Comparison of ENCODE assay signal across 22 mouse cellular contexts in the genomic region with DNA sequence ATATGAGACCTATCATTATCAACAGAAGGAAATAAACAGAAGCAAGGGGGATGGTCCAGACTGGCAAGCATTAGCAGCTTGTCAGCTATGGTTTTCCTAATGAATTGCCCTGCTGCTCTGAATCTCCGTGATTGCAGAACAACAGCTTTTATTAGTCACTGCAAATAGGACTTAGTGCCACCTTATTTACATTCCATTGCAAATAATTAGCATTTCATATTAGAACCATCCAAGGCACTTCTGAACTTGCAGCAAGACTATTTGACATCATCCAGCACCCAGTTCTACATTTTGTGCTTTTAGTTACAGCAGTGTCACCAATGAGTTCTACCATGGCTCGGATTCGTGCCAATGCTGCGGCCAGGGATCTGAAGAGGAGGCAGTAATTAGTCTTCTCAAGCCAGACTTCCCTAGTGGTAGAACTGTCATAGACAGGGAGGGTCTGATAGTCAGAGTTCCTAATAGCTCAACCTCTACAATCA.
A peak's percentile ranks its signal among the peaks of the same experiment; 100 is the strongest.
DNase-seq lines count a peak whose midpoint lies in the region; ATAC-seq and TF ChIP-seq lines count a peak whose summit lies in the region.
"Had no signal": no experiment of that assay in that cellular context is flagged by ENCODE, and none has a peak within 500 bp of the region (broad histone marks: within the 10 kb centered on the region; RNA-seq: fewer than 3 reads in every experiment).

No protein-coding gene starts in this region.

- 0 out of 2 replicates have a peak, but pooled peaks have one; percentile 34 for ATAC-seq in hindbrain, embryonic 16.5 days
- no peak for ATAC-seq in hindbrain, embryonic 11.5 days (ENCODE audit: low FRiP score)
- peak; percentile 90 for ATAC-seq in lung, embryonic 16.5 days (ENCODE audit: low read depth)
- ATAC-seq in forebrain, embryonic 15.5 days (replicated peaks) = peak; percentile 85
- ATAC-seq in activated CD4-positive, CD25-positive, alpha-beta regulatory T cell, adult 4 months = no peak
- ATAC-seq: midbrain, embryonic 16.5 days had no signal

- WGBS in hindbrain, embryonic 16.5 days = 60% methylated on average over 4 of the region's 4 CpGs
- WGBS in hindbrain, embryonic 11.5 days = 68% methylated on average over 4 of the region's 4 CpGs
- WGBS in lung, embryonic 16.5 days = 54% methylated on average over 4 of the region's 4 CpGs
- 12% methylated on average over 4 of the region's 4 CpGs for WGBS in forebrain, embryonic 15.5 days

- H3K4me2 ChIP-seq in hindbrain, embryonic 16.5 days (ENCODE audit: low read length) = no peak overlapping the region
- no peak overlapping the region for H3K4me2 ChIP-seq in hindbrain, embryonic 11.5 days (replicated peaks; ENCODE audit: low read depth, low read length)
- no peak overlapping the region for H3K4me2 ChIP-seq in lung, embryonic 16.5 days (ENCODE audit: low read depth, low read length)
- H3K4me2 ChIP-seq in forebrain, embryonic 15.5 days (replicated peaks) = 0 out of 2 replicates have a peak overlapping the region, but pooled peaks have one; percentile 22
- H3K4me2 ChIP-seq: embryonic facial prominence, embryonic 15.5 days; heart, embryonic 15.5 days; limb, embryonic 12.5 days; liver, embryonic 13.5 days had no signal

- no peak overlapping the region for H3K27ac ChIP-seq in hindbrain, embryonic 16.5 days (ENCODE audit: low read depth, low read length)
- H3K27ac ChIP-seq in hindbrain, embryonic 11.5 days (ENCODE audit: low read depth, low read length) = no peak overlapping the region
- H3K27ac ChIP-seq in lung, embryonic 16.5 days (ENCODE audit: low read length) = no peak overlapping the region
- H3K27ac ChIP-seq in forebrain, embryonic 15.5 days (replicated peaks) = no peak overlapping the region; the same call in 1 of the 2 replicates
- H3K27ac ChIP-seq: embryonic facial prominence, embryonic 15.5 days; heart, embryonic 15.5 days; kidney, postnatal 0 days; left cerebral cortex, adult 2 months; limb, embryonic 12.5 days; liver, embryonic 13.5 days had no signal

- H3K9me3 ChIP-seq in hindbrain, embryonic 16.5 days (ENCODE audit: control insufficient read depth, low read length) = no peaks in the 10 kb centered on the region
- H3K9me3 ChIP-seq in hindbrain, embryonic 11.5 days (ENCODE audit: control insufficient read depth, low read length) = no peaks in the 10 kb centered on the region
- H3K9me3 ChIP-seq in lung, embryonic 16.5 days (ENCODE audit: control insufficient read depth, low read length) = no peaks in the 10 kb centered on the region
- no peaks in the 10 kb centered on the region for H3K9me3 ChIP-seq in forebrain, embryonic 15.5 days
- H3K9me3 ChIP-seq: embryonic facial prominence, embryonic 15.5 days; heart, embryonic 15.5 days; limb, embryonic 12.5 days; liver, embryonic 13.5 days had no signal

- no peak overlapping the region for H3K9ac ChIP-seq in hindbrain, embryonic 16.5 days (ENCODE audit: low read depth, low read length)
- H3K9ac ChIP-seq in hindbrain, embryonic 11.5 days (ENCODE audit: low read depth, low read length) = no peak overlapping the region
- no peak overlapping the region for H3K9ac ChIP-seq in lung, embryonic 16.5 days (ENCODE audit: low read length)
- H3K9ac ChIP-seq in forebrain, embryonic 15.5 days (replicated peaks) = no peak overlapping the region
- H3K9ac ChIP-seq: embryonic facial prominence, embryonic 15.5 days; heart, embryonic 15.5 days; limb, embryonic 12.5 days; liver, embryonic 13.5 days had no signal

- H3K4me1 ChIP-seq in hindbrain, embryonic 16.5 days (ENCODE audit: control insufficient read depth, insufficient read depth, low read depth, low read length) = peaks cover 3% of the 10 kb centered on the region
- H3K4me1 ChIP-seq in hindbrain, embryonic 11.5 days (replicated peaks; ENCODE audit: control insufficient read depth, insufficient read depth, low read length) = no peaks in the 10 kb centered on the region
- H3K4me1 ChIP-seq in lung, embryonic 16.5 days (replicated peaks; ENCODE audit: control insufficient read depth, insufficient read depth, low read length) = no peaks in the 10 kb centered on the region
- peaks cover 17% of the 10 kb centered on the region for H3K4me1 ChIP-seq in forebrain, embryonic 15.5 days
- H3K4me1 ChIP-seq: embryonic facial prominence, embryonic 15.5 days; heart, embryonic 15.5 days; liver, embryonic 13.5 days had no signal

- DNase-seq in hindbrain, embryonic 11.5 days (ENCODE audit: low spot score) = no peak
- DNase-seq in lung, adult 18-20 months = no peak
- DNase-seq in brain, embryonic 14.5 days (ENCODE audit: low read depth) = peak; percentile 90
- no peak for DNase-seq in adrenal gland, postnatal 10 days
- DNase-seq: cerebellum, postnatal 36 days; gastrocnemius, postnatal 36 days; heart, postnatal 4 days; kidney, adult 18-20 months; liver, embryonic 13.5 days; right cerebral cortex, adult 18-20 months; thymus, postnatal 14 days had no signal

- TF ChIP-seq CTCF in brain, embryonic 14.5 days (IDR thresholded peaks at IDR 0.05; ENCODE audit: borderline replicate concordance, extremely low read depth, insufficient read depth, insufficient read length) = no peak

- H3K27me3 ChIP-seq in hindbrain, embryonic 16.5 days (replicated peaks; ENCODE audit: control insufficient read depth, insufficient read depth, low read length) = no peaks in the 10 kb centered on the region
- H3K27me3 ChIP-seq in hindbrain, embryonic 11.5 days (ENCODE audit: control insufficient read depth, insufficient read depth, low read length) = no peaks in the 10 kb centered on the region
- no peaks in the 10 kb centered on the region for H3K27me3 ChIP-seq in lung, embryonic 16.5 days (ENCODE audit: control insufficient read depth, insufficient read depth, low read depth, low read length)
- no peaks in the 10 kb centered on the region for H3K27me3 ChIP-seq in forebrain, embryonic 15.5 days
- H3K27me3 ChIP-seq: CH12.LX; embryonic facial prominence, embryonic 15.5 days; heart, embryonic 15.5 days; limb, embryonic 12.5 days; liver, embryonic 13.5 days had no signal

- no peak overlapping the region for H3K4me3 ChIP-seq in hindbrain, embryonic 16.5 days (ENCODE audit: low read length)
- no peak overlapping the region for H3K4me3 ChIP-seq in hindbrain, embryonic 11.5 days (ENCODE audit: low read depth, low read length)
- no peak overlapping the region for H3K4me3 ChIP-seq in lung, embryonic 16.5 days (ENCODE audit: low read length)
- no peak overlapping the region for H3K4me3 ChIP-seq in forebrain, embryonic 15.5 days
- H3K4me3 ChIP-seq: embryonic facial prominence, embryonic 15.5 days; heart, embryonic 15.5 days; left cerebral cortex, adult 2 months; limb, embryonic 12.5 days; liver, embryonic 13.5 days had no signal

- H3K36me3 ChIP-seq in hindbrain, embryonic 16.5 days (ENCODE audit: control insufficient read depth, insufficient read depth, low read length) = no peaks in the 10 kb centered on the region
- H3K36me3 ChIP-seq in hindbrain, embryonic 11.5 days (ENCODE audit: control insufficient read depth, insufficient read depth, low read length) = no peaks in the 10 kb centered on the region
- no peaks in the 10 kb centered on the region for H3K36me3 ChIP-seq in lung, embryonic 16.5 days (ENCODE audit: control insufficient read depth, insufficient read depth, low read length)
- no peaks in the 10 kb centered on the region for H3K36me3 ChIP-seq in forebrain, embryonic 15.5 days
- H3K36me3 ChIP-seq: embryonic facial prominence, embryonic 15.5 days; heart, embryonic 15.5 days; limb, embryonic 12.5 days; liver, embryonic 13.5 days had no signal

- TF ChIP-seq POLR2A in brain, embryonic 14.5 days (IDR thresholded peaks at IDR 0.05; ENCODE audit: borderline replicate concordance, extremely low read depth, insufficient read depth, insufficient read length, poor library complexity, severe bottlenecking) = no peak

Comparison
In these comparisons a context has a peak if more than half of its experiments do, and no peak if none do; other contexts are left out.
1. ATAC-seq: peak in hindbrain, embryonic 16.5 days (single experiment), lung, embryonic 16.5 days (single experiment) and forebrain, embryonic 15.5 days (single experiment); none in hindbrain, embryonic 11.5 days (single experiment) and activated CD4-positive, CD25-positive, alpha-beta regulatory T cell, adult 4 months (single experiment).